Mouse (Mus musculus): ENCODE results near the gene Ap3s2. TPM values are rescaled to one million over a fixed set of nuclear protein-coding genes. Genes with fewer than 3 reads are reported as not detected.

Ap3s2 gene
- polyA plus RNA-seq, 1 experiment from 2014 or later, result 48.9 TPM

GRCm38 (mm10) chr7:79880998-79881397 is 39.5 kb downstream of the Ap3s2 start:
- WGBS, result 21% methylated on average over 3 of the region's 3 CpGs
- no peaks in the 10 kb centered on the region for H3K9me3 ChIP-seq
- H3K4me1 ChIP-seq, result peaks cover 6% of the 10 kb centered on the region
- H3K4me3 ChIP-seq, result no peak overlapping the region
- DNase-seq (ENCODE audit: low spot score), result peak; percentile 17
- 0 out of 2 replicates have a peak overlapping the region, but pooled peaks have one; percentile 14 for H3K27ac ChIP-seq (replicated peaks)
- no peaks in the 10 kb centered on the region for H3K27me3 ChIP-seq (replicated peaks; ENCODE audit: low read depth, poor library complexity, severe bottlenecking)
- peaks cover 77% of the 10 kb centered on the region for H3K36me3 ChIP-seq (replicated peaks)

GRCm38 (mm10) chr7:79880033-79880432 is 40.4 kb downstream of the Ap3s2 start:
- H3K27ac ChIP-seq (replicated peaks), result no peak overlapping the region
- no peaks in the 10 kb centered on the region for H3K27me3 ChIP-seq (replicated peaks; ENCODE audit: low read depth, poor library complexity, severe bottlenecking)
- WGBS, result 83% methylated on average over 6 of the region's 6 CpGs
- peaks cover 73% of the 10 kb centered on the region for H3K36me3 ChIP-seq (replicated peaks)
- peaks cover 6% of the 10 kb centered on the region for H3K4me1 ChIP-seq
- no peak overlapping the region for H3K4me3 ChIP-seq
- DNase-seq (ENCODE audit: low spot score), result no peak
- H3K9me3 ChIP-seq, result no peaks in the 10 kb centered on the region

- 71% methylated on average over 2 of the region's 2 CpGs for WGBS
- DNase-seq (ENCODE audit: low spot score), result no peak
These were observed 41.9 kb downstream of the Ap3s2 start for GRCm38 (mm10) chr7:79878455-79879025.

GRCm38 (mm10) chr7:79873407-79873806 is 47.0 kb downstream of the Ap3s2 start:
- Histone ChIP-seq H3K27ac (replicated peaks) (no peak overlapping the region), H3K9me3 (no peaks in the 10 kb centered on the region), H3K4me3 (no peak overlapping the region), H3K4me1 (peaks cover 14% of the 10 kb centered on the region), H3K36me3 (replicated peaks) (peaks cover 17% of the 10 kb centered on the region; the same call in 1 of the 2 replicates), H3K27me3 (replicated peaks; ENCODE audit: low read depth, poor library complexity, severe bottlenecking) (no peaks in the 10 kb centered on the region)
- no peak for DNase-seq (ENCODE audit: low spot score)
- WGBS, result 90% methylated on average over 6 of the region's 6 CpGs

More at GRCm38 (mm10) chr7:79878455-79879025, 41.9 kb downstream of the Ap3s2 start:
- H3K27ac ChIP-seq (replicated peaks), result no peak overlapping the region
- no peaks in the 10 kb centered on the region for H3K9me3 ChIP-seq
- H3K4me3 ChIP-seq, result no peak overlapping the region
- no peaks in the 10 kb centered on the region for H3K27me3 ChIP-seq (replicated peaks; ENCODE audit: low read depth, poor library complexity, severe bottlenecking)
- H3K36me3 ChIP-seq (replicated peaks), result peaks cover 67% of the 10 kb centered on the region
- H3K4me1 ChIP-seq, result peaks cover 6% of the 10 kb centered on the region

- no peak for DNase-seq (ENCODE audit: low spot score)
- H3K27ac ChIP-seq (replicated peaks), result no peak overlapping the region
- H3K36me3 ChIP-seq (replicated peaks), result peaks cover 9% of the 10 kb centered on the region; the same call in 1 of the 2 replicates
- WGBS, result 90% methylated on average over 6 of the region's 6 CpGs
- H3K27me3 ChIP-seq (replicated peaks; ENCODE audit: low read depth, poor library complexity, severe bottlenecking), result no peaks in the 10 kb centered on the region
- H3K4me3 ChIP-seq, result no peak overlapping the region
- no peaks in the 10 kb centered on the region for H3K9me3 ChIP-seq
- H3K4me1 ChIP-seq, result peaks cover 17% of the 10 kb centered on the region
These were observed 48.6 kb downstream of the Ap3s2 start for GRCm38 (mm10) chr7:79871797-79872345.

- 57% methylated on average over 6 of the region's 6 CpGs for WGBS
- H3K4me3 ChIP-seq, result no peak overlapping the region
- no peak for DNase-seq (ENCODE audit: low spot score)
- H3K36me3 ChIP-seq (replicated peaks), result no peaks in the 10 kb centered on the region
- H3K27me3 ChIP-seq (replicated peaks; ENCODE audit: low read depth, poor library complexity, severe bottlenecking), result no peaks in the 10 kb centered on the region
- H3K27ac ChIP-seq (replicated peaks), result peak overlapping the region; percentile 40; the same call in 1 of the 2 replicates
- no peaks in the 10 kb centered on the region for H3K9me3 ChIP-seq
- H3K4me1 ChIP-seq, result peaks cover 21% of the 10 kb centered on the region
These were observed 51.3 kb downstream of the Ap3s2 start for GRCm38 (mm10) chr7:79869072-79869719.

- Histone ChIP-seq H3K27me3 (replicated peaks; ENCODE audit: low read depth, poor library complexity, severe bottlenecking) (no peaks in the 10 kb centered on the region), H3K4me1 (peaks cover 21% of the 10 kb centered on the region), H3K27ac (replicated peaks) (no peak overlapping the region; the same call in 1 of the 2 replicates), H3K9me3 (no peaks in the 10 kb centered on the region), H3K36me3 (replicated peaks) (no peaks in the 10 kb centered on the region), H3K4me3 (no peak overlapping the region)
- no peak for DNase-seq (ENCODE audit: low spot score)
- 82% methylated on average over 7 of the region's 7 CpGs for WGBS
These were observed 52.0 kb downstream of the Ap3s2 start for GRCm38 (mm10) chr7:79868475-79868874.

GRCm38 (mm10) chr7:79867861-79868260 is 52.6 kb downstream of the Ap3s2 start:
- no peaks in the 10 kb centered on the region for H3K36me3 ChIP-seq (replicated peaks)
- H3K27ac ChIP-seq (replicated peaks), result no peak overlapping the region
- no peaks in the 10 kb centered on the region for H3K27me3 ChIP-seq (replicated peaks; ENCODE audit: low read depth, poor library complexity, severe bottlenecking)
- 81% methylated on average over 13 of the region's 13 CpGs for WGBS
- peaks cover 21% of the 10 kb centered on the region for H3K4me1 ChIP-seq
- no peak overlapping the region for H3K4me3 ChIP-seq
- no peak for DNase-seq (ENCODE audit: low spot score)
- H3K9me3 ChIP-seq, result no peaks in the 10 kb centered on the region

GRCm38 (mm10) chr7:79866294-79867000 is 54.0 kb downstream of the Ap3s2 start:
- H3K4me3 ChIP-seq, result no peak overlapping the region
- peak; percentile 38 for DNase-seq (ENCODE audit: low spot score)

GRCm38 (mm10) chr7:79861794-79862193 is 58.7 kb downstream of the Ap3s2 start:
- Histone ChIP-seq H3K36me3 (replicated peaks) (no peaks in the 10 kb centered on the region), H3K9me3 (no peaks in the 10 kb centered on the region), H3K27ac (replicated peaks) (0 out of 2 replicates have a peak overlapping the region, but pooled peaks have one; percentile 19), H3K27me3 (replicated peaks; ENCODE audit: low read depth, poor library complexity, severe bottlenecking) (no peaks in the 10 kb centered on the region), H3K4me1 (peaks cover 36% of the 10 kb centered on the region), H3K4me3 (no peak overlapping the region)
- no peak for DNase-seq (ENCODE audit: low spot score)
- WGBS, result 89% methylated on average over 8 of the region's 8 CpGs

More at GRCm38 (mm10) chr7:79866294-79867000, 54.0 kb downstream of the Ap3s2 start:
- H3K36me3 ChIP-seq (replicated peaks), result no peaks in the 10 kb centered on the region
- peaks cover 26% of the 10 kb centered on the region for H3K4me1 ChIP-seq
- no peak overlapping the region for H3K27ac ChIP-seq (replicated peaks)
- H3K9me3 ChIP-seq, result no peaks in the 10 kb centered on the region
- no peaks in the 10 kb centered on the region for H3K27me3 ChIP-seq (replicated peaks; ENCODE audit: low read depth, poor library complexity, severe bottlenecking)
- WGBS, result 78% methylated on average over 3 of the region's 3 CpGs

GRCm38 (mm10) chr7:79860811-79861210 is 59.6 kb downstream of the Ap3s2 start, which contains the start of gene Anpep:
Anpep (minus strand) TSS chr7:79861059.
- WGBS, result 76% methylated on average over 9 of the region's 9 CpGs
- Histone ChIP-seq H3K27ac (replicated peaks) (no peak within 1 kb of the TSS), H3K4me1 (peaks cover 32% of the 10 kb centered on the region), H3K9me3 (no peaks in the 10 kb centered on the region), H3K4me3 (no peak within 1 kb of the TSS), H3K27me3 (replicated peaks; ENCODE audit: low read depth, poor library complexity, severe bottlenecking) (no peaks in the 10 kb centered on the region), H3K36me3 (replicated peaks) (no peaks in the 10 kb centered on the region)
- DNase-seq (ENCODE audit: low spot score), result no peak

- no peaks in the 10 kb centered on the region for H3K36me3 ChIP-seq (replicated peaks)
- no peaks in the 10 kb centered on the region for H3K9me3 ChIP-seq
- H3K4me1 ChIP-seq, result peaks cover 32% of the 10 kb centered on the region
- no peaks in the 10 kb centered on the region for H3K27me3 ChIP-seq (replicated peaks; ENCODE audit: low read depth, poor library complexity, severe bottlenecking)
- H3K4me3 ChIP-seq, result no peak overlapping the region
- peak overlapping the region; percentile 69; the same call in 1 of the 2 replicates for H3K27ac ChIP-seq (replicated peaks)
- 59% methylated on average over 9 of the region's 9 CpGs for WGBS
- no peak for DNase-seq (ENCODE audit: low spot score)
These were observed 61.4 kb downstream of the Ap3s2 start for GRCm38 (mm10) chr7:79858956-79859630.

Measured in embryonic facial prominence, embryonic 10.5 days (tissue).